Mouse (Mus musculus): ENCODE data around the gene Samm50.
A peak's percentile ranks its signal among the peaks of the same experiment; 100 is the strongest.

DNA sequence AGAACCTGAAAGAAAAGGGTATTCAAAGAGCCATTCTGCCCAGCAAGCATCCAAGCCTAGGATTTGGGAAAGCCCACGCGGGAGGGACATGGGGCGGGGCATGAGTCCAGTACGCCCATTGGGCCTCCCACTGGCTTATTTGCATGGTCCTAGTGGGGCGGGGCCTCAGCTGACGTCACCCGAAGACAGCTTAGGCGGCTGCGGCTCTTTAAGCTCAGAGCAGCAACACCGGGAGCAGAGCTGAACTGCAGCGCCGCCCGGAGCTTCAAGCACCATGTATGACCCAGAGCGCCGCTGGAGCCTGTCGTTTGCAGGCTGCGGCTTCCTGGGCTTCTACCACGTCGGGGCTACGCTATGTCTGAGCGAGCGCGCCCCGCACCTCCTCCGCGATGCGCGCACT lies 24.4 kb upstream of the Samm50 start, which contains the start of gene Pnpla3:
- no peak for TF ChIP-seq CTCF (IDR thresholded peaks at IDR 0.05; ENCODE audit: insufficient read depth, low read depth, low read length)
- peak; percentile 96 for TF ChIP-seq POLR2A (IDR thresholded peaks at IDR 0.05; ENCODE audit: insufficient read depth, low read depth, low read length)
